Mouse (Mus musculus) kidney, embryonic 14.5 days (tissue): ENCODE data around the gene Kif26b. TPM values are rescaled to one million over a fixed set of nuclear protein-coding genes. Genes with fewer than 3 reads are reported as not detected.
A peak's percentile ranks its signal among the peaks of the same experiment; 100 is the strongest.

Source experiments
- ATAC-seq: fragments of 200-750 bp; cut with Nextera tagmentation; 2 replicates; pipeline ENCODE4 v1.8.0; 2017; ENCODE audit warnings: moderate number of reproducible peaks, mild to moderate bottlenecking, moderate TSS enrichment, moderate library complexity; ENCODE audit not compliant: low FRiP score, low TSS enrichment
- H3K27ac ChIP-seq: fragments of 300-500 bp; sonication (generic); 2 replicates; pipeline ENCODE4 v1.5.1; 2014; ENCODE audit warnings: low read depth, mild to moderate bottlenecking, low read length, moderate library complexity, mixed read lengths
- H3K27me3 ChIP-seq: fragments of 300-500 bp; sonication (generic); 2 replicates; pipeline ENCODE4 v1.6.1; 2014; ENCODE audit warnings: mild to moderate bottlenecking, low read length; ENCODE audit not compliant: control insufficient read depth, insufficient read depth
- H3K36me3 ChIP-seq: fragments of 300-500 bp; sonication (generic); 2 replicates; pipeline ENCODE4 v1.6.1; 2014; ENCODE audit warnings: low read length, mixed read lengths; ENCODE audit not compliant: control insufficient read depth, insufficient read depth
- H3K4me1 ChIP-seq: fragments of 300-500 bp; sonication (generic); 2 replicates; pipeline ENCODE4 v1.6.1; 2014; ENCODE audit warnings: low read length, mixed read lengths; ENCODE audit not compliant: control insufficient read depth, insufficient read depth
- H3K4me2 ChIP-seq: fragments of 300-500 bp; sonication (generic); replicated peaks from 2 replicates; pipeline ENCODE4 v1.6.1; 2014; ENCODE audit warnings: low read depth, mild to moderate bottlenecking, low read length
- H3K4me3 ChIP-seq: fragments of 300-500 bp; sonication (generic); 2 replicates; pipeline ENCODE4 v1.5.1; 2014; ENCODE audit warnings: mild to moderate bottlenecking, low read length
- H3K9ac ChIP-seq: fragments of 300-500 bp; sonication (generic); 2 replicates; pipeline ENCODE4 v1.6.1; 2014; ENCODE audit warnings: low read depth, mild to moderate bottlenecking, low read length, moderate library complexity
- H3K9me3 ChIP-seq: fragments of 300-500 bp; sonication (generic); 2 replicates; pipeline ENCODE4 v1.6.1; 2016; ENCODE audit warnings: low read length; ENCODE audit not compliant: control insufficient read depth
- WGBS: fragments of 180-500 bp; shearing (Covaris S2); extraction: QIAGEN DNeasy Blood & Tissue Kit; methylation state at CpG from one replicate; pipeline ENCODE4 v1.1.7; 2014; 5-methylcytosine and 5-hydroxymethylcytosine counted together
- polyA plus RNA-seq: library from polyadenylated mRNA; unstranded; fragments of >200 nt; fragmentation: Nextera tagmentation; extraction: Ambion mirVana; gene quantifications from 2 replicates; pipeline ENCODE4 v1.2.1, GENCODE M21; 2014

The Kif26b gene
- polyA plus RNA-seq, 1 experiment from 2014 or later = 22.9 TPM

- no peak overlapping the region for H3K27ac ChIP-seq
- no peaks in the 10 kb centered on the region for H3K36me3 ChIP-seq
- 72% methylated on average over 5 of the region's 5 CpGs for WGBS
- no peaks in the 10 kb centered on the region for H3K27me3 ChIP-seq
- no peak overlapping the region for H3K4me2 ChIP-seq
- H3K4me1 ChIP-seq = no peaks in the 10 kb centered on the region
- H3K9ac ChIP-seq = no peak overlapping the region
- no peak for ATAC-seq
- no peaks in the 10 kb centered on the region for H3K9me3 ChIP-seq
- no peak overlapping the region for H3K4me3 ChIP-seq
Measured at GRCm38 (mm10) chr1:178847569-178847968, 318.6 kb downstream of the Kif26b start.

- Histone ChIP-seq H3K4me1 (no peaks in the 10 kb centered on the region), H3K27ac (no peak overlapping the region), H3K9me3 (no peaks in the 10 kb centered on the region), H3K27me3 (no peaks in the 10 kb centered on the region), H3K36me3 (no peaks in the 10 kb centered on the region), H3K4me2 (no peak overlapping the region), H3K9ac (no peak overlapping the region), H3K4me3 (no peak overlapping the region)
- ATAC-seq = no peak
- WGBS = 88% methylated on average over 5 of the region's 5 CpGs
Measured at GRCm38 (mm10) chr1:178848380-178849106, 319.6 kb downstream of the Kif26b start.

DNA sequence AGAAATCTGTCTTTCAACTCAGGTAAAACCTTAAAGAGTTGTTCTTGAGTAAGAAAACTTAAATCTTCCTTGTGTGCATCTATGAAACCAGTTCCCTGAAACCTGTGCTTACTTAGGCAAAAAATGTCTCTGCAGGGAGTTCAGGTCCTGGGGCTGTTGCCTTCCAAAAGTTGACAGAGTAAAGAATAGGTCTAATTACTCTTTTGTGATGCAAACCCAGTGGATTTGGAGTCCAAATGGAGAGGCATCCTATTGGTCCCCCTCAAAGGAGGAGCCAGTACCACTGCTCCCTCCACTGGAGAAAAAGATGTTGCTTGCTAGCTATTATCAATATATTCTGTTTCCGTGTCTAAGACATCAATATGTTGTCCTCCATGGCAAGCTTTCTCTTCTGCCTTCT, 321.6 kb downstream of the Kif26b start:
- Histone ChIP-seq H3K4me2 (no peak overlapping the region), H3K27ac (no peak overlapping the region), H3K27me3 (no peaks in the 10 kb centered on the region), H3K9me3 (no peaks in the 10 kb centered on the region), H3K4me3 (no peak overlapping the region), H3K4me1 (no peaks in the 10 kb centered on the region), H3K9ac (no peak overlapping the region), H3K36me3 (no peaks in the 10 kb centered on the region)
- WGBS = 76% methylated on average over 1 of the region's 1 CpGs
- no peak for ATAC-seq

GRCm38 (mm10) chr1:178854936-178855335, 326.0 kb downstream of the Kif26b start:
- Histone ChIP-seq H3K4me2 (no peak overlapping the region), H3K9ac (no peak overlapping the region), H3K4me3 (no peak overlapping the region), H3K36me3 (no peaks in the 10 kb centered on the region), H3K27me3 (no peaks in the 10 kb centered on the region), H3K9me3 (no peaks in the 10 kb centered on the region), H3K4me1 (no peaks in the 10 kb centered on the region), H3K27ac (no peak overlapping the region)
- WGBS = 88% methylated on average over 4 of the region's 4 CpGs
- no peak for ATAC-seq

GRCm38 (mm10) chr1:178855974-178856373, 327.0 kb downstream of the Kif26b start:
- WGBS = 70% methylated on average over 6 of the region's 6 CpGs
- Histone ChIP-seq H3K4me1 (no peaks in the 10 kb centered on the region), H3K36me3 (no peaks in the 10 kb centered on the region), H3K4me3 (no peak overlapping the region), H3K4me2 (no peak overlapping the region), H3K27me3 (no peaks in the 10 kb centered on the region), H3K9ac (no peak overlapping the region), H3K27ac (no peak overlapping the region), H3K9me3 (no peaks in the 10 kb centered on the region)
- ATAC-seq = no peak

DNA sequence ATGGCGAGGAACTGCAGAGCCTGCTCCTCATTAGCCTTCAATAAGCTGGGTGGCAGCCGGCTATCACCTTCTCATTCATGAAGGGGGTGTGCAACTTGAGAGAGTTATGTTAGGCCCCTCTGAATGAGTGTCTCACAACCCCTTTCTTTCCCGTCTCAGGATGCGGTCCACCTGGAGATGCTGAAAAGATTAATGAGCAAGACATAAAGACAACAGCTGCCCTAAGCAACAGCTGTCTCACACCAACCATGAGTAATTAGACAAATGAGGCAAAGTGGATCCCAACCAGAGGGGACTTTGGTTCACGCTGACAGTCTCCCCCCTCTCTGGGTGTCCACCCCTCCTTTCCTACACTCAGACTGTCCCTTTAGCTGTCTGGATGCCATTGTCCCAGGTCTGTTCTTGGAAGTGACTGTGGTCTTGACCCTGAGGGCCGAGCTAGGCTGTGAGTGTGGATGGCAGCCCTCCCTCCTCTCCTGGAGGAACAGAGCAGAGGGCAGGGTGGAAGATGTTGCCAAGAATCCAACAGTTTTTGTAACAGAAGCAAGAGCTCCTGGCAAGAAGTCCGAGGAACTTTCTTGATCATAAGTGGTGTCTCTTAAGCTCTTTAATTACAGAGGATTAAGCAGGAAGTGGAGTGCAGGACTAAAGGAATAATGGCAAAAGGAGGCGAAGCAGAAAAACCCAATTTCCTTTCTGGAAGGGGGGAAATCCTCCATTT, 331.9 kb downstream of the Kif26b start:
- no peaks in the 10 kb centered on the region for H3K4me1 ChIP-seq
- H3K4me2 ChIP-seq = no peak overlapping the region
- 33% methylated on average over 8 of the region's 8 CpGs for WGBS
- H3K4me3 ChIP-seq = no peak overlapping the region
- 0 out of 2 replicates have a peak, but pooled peaks cover 2% of the 10 kb centered on the region for H3K9me3 ChIP-seq
- ATAC-seq = peak; percentile 57; the same call in 1 of the 2 replicates
- H3K27ac ChIP-seq = no peak overlapping the region
- no peaks in the 10 kb centered on the region for H3K27me3 ChIP-seq
- no peak overlapping the region for H3K9ac ChIP-seq
- H3K36me3 ChIP-seq = no peaks in the 10 kb centered on the region; the same call in 1 of the 2 replicates

DNA sequence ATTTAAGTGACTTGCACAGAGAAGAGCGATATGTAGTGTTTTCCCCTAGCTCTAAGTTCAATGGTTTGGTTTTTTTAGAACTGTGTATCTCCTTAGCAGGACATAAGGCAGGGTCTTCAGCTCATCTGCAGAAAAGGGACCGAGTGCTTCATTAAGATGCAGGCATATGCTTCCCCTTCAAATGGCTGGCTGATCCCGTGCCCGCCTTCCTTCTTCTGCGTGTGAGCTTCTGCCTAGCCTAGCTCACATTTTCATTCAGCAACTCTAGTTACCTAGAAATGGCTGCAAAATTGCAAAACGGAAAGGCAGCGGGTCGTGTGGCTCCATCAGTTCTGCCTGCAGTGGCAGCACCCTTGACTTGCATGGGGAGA, 332.5 kb downstream of the Kif26b start:
- no peak for ATAC-seq
- Histone ChIP-seq H3K27ac (no peak overlapping the region), H3K9me3 (0 out of 2 replicates have a peak, but pooled peaks cover 2% of the 10 kb centered on the region), H3K27me3 (no peaks in the 10 kb centered on the region), H3K4me2 (no peak overlapping the region), H3K4me1 (no peaks in the 10 kb centered on the region), H3K36me3 (no peaks in the 10 kb centered on the region; the same call in 1 of the 2 replicates), H3K9ac (no peak overlapping the region), H3K4me3 (no peak overlapping the region)
- WGBS = 79% methylated on average over 8 of the region's 8 CpGs

GRCm38 (mm10) chr1:178863756-178864155, 334.8 kb downstream of the Kif26b start:
- H3K9ac ChIP-seq = no peak overlapping the region
- H3K4me1 ChIP-seq = no peaks in the 10 kb centered on the region
- 0 out of 2 replicates have a peak, but pooled peaks cover 2% of the 10 kb centered on the region for H3K9me3 ChIP-seq
- ATAC-seq = no peak
- no peaks in the 10 kb centered on the region for H3K27me3 ChIP-seq
- no peaks in the 10 kb centered on the region; the same call in 1 of the 2 replicates for H3K36me3 ChIP-seq
- no peak overlapping the region for H3K4me2 ChIP-seq
- 85% methylated on average over 6 of the region's 6 CpGs for WGBS
- H3K27ac ChIP-seq = no peak overlapping the region
- no peak overlapping the region for H3K4me3 ChIP-seq

- Histone ChIP-seq H3K27ac (no peak overlapping the region), H3K27me3 (no peaks in the 10 kb centered on the region), H3K4me3 (no peak overlapping the region), H3K4me1 (no peaks in the 10 kb centered on the region), H3K9ac (no peak overlapping the region), H3K9me3 (0 out of 2 replicates have a peak, but pooled peaks cover 2% of the 10 kb centered on the region), H3K36me3 (no peaks in the 10 kb centered on the region; the same call in 1 of the 2 replicates), H3K4me2 (no peak overlapping the region)
- 63% methylated on average over 4 of the region's 4 CpGs for WGBS
- no peak for ATAC-seq
Measured at GRCm38 (mm10) chr1:178864297-178864696, 335.4 kb downstream of the Kif26b start.
